Mouse (Mus musculus): ENCODE measurements around the gene Ccl17. TPM values are rescaled to one million over a fixed set of nuclear protein-coding genes. Genes with fewer than 3 reads are reported as not detected.

The Ccl17 gene
- total RNA-seq (2021): not detected
- long read RNA-seq, experiment 1: 0 reads
- long read RNA-seq, experiment 2: 0 reads

DNA sequence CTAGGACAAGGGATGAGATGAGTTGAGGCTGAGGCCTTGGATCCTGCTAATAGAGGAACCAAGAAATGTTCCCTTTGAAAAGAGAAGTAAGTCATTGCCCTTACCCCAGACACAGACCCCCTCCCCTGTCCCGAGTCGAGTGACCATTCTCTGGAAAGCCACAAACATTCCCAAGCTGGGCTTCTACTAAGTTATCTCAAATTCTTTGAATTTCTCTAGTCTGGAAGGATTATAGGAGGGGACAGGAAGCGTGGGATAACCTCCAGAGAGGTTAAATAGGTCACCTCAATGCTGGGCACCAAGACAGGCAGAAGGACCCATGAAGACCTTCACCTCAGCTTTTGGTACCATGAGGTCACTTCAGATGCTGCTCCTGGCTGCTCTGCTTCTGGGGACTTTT, at the start of gene Ccl17:
Ccl17 (plus strand) TSS at position 301 of the 400 bp plus-strand sequence.
- no peak for DNase-seq
- TF ChIP-seq CTCF (IDR thresholded peaks at IDR 0.05): no peak
- intact Hi-C loops (cut with DNase I): loop anchor here (5.0 kb wide), 2 partner anchors 218 to 283 kb away; no protein-coding TSS in a partner anchor
- no peak within 1 kb of the TSS for H3K4me3 ChIP-seq
- H3K27ac ChIP-seq: no peak within 1 kb of the TSS

DNA sequence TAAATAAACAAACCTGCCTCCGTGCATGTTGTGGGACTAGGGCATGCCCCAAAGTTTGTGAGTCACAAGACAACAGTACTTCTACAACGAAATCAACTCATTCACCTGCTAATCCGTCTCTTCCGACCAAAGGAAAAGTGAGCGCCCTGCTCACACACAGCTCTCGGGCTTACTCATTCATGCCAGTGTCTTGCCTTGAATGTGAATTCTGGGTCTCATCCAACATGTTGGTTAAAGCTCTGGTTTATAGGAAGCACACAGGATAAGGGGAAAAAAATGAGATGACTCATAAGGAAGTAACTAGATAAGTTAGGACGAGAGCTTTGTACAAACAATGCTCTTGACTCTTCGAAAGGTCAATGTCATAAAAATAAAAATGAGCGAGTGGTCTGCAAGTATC, 43.2 kb upstream of the Ccl17 start:
- no peak for TF ChIP-seq CTCF (IDR thresholded peaks at IDR 0.05)
- intact Hi-C loops (cut with DNase I): no loop called here

DNA sequence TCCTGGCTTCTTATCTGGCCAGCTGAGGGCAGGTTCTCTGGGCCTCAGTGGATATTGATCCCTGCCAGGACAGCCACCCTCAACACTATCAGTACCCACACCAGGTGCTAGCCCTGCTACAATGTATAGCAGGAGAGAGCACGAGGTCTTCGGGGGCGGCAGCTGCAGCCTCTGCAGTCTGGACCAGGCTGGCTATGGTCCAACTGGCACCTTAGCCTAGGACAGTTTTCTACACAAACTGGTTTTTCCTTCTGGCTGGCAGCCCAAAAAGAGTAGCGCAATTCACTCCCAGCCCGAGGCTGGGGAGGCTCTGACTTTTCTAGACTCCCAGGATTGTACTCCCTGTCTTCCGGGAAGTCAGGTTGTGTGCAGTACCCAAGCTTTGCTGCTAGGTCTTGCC, 39.3 kb upstream of the Ccl17 start:
- no peak for TF ChIP-seq CTCF (IDR thresholded peaks at IDR 0.05)
- no peak overlapping the region for H3K27ac ChIP-seq
- no peak for DNase-seq
- intact Hi-C loops (cut with DNase I): no loop called here
- H3K4me3 ChIP-seq: no peak overlapping the region

More for the DNA sequence above, 43.2 kb upstream of the Ccl17 start:
- Histone ChIP-seq H3K4me3 (no peak overlapping the region), H3K27ac (no peak overlapping the region)
- no peak for DNase-seq

DNA sequence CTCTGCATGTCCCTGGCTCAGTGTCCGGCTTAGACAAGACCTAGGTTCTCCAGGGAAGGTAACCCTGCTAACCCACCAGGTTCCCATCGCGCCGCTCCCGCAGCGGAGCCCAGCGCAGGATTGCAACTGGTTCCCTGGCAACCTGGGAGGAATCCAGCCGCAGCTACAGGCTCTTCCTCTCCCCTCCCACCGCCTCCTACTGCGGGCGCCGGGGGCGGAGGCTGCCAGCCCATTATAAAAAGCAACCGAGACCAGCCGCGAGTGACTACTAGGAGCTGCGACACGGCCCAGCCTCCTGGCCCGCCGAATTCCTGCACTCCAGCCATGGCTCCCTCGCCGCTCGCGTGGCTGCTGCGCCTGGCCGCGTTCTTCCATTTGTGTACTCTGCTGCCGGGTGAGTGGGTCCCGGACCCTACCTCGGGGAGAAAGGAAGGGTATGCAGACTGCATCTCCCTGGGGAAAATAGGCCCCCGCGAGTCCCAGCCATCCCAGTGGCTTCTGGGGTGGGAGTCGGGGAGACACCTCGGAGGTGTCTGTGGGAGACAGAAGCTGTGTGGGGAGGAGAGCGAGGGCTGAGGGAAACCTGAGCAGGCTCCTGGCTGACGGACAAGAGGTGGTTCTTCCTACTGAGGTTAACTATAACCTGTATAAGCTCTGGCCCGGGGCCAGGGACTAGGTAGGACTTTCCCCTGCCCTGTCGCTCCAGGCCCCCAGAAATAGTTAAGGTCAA, 38.1 kb upstream of the Ccl17 start, which contains the start of gene Cx3cl1:
Cx3cl1 (plus strand) TSS at position 69 of the 730 bp plus-strand sequence.
- Histone ChIP-seq H3K27ac (peak within 1 kb of the TSS; percentile 76), H3K4me3 (peak within 1 kb of the TSS; percentile 81)
- DNase-seq: peak; percentile 79
- intact Hi-C loops (cut with DNase I): no loop called here
- TF ChIP-seq CTCF (IDR thresholded peaks at IDR 0.05): no peak

DNA sequence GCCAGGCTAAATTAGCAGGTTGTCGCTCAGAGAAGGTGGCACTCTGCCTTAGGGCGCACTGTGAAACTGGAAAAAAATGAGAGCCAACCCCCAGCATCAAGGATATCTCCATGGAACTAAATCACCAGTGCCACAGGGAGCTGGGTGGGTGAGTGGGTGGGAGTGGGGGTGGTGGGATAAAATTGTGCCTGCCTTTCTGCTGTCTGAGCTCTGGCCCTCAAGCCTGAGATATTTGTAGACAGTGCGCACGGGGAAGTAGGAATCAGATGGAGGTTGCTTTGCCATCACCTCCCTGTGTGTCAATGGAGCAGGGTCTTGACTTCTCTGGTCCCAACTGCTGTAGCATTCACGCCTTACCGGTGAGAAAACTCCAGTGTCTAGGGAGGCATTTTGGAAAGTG, 37.2 kb upstream of the Ccl17 start:
- Histone ChIP-seq H3K27ac (no peak overlapping the region), H3K4me3 (peak overlapping the region; percentile 81)
- TF ChIP-seq CTCF (IDR thresholded peaks at IDR 0.05): no peak
- intact Hi-C loops (cut with DNase I): no loop called here
- no peak for DNase-seq

DNA sequence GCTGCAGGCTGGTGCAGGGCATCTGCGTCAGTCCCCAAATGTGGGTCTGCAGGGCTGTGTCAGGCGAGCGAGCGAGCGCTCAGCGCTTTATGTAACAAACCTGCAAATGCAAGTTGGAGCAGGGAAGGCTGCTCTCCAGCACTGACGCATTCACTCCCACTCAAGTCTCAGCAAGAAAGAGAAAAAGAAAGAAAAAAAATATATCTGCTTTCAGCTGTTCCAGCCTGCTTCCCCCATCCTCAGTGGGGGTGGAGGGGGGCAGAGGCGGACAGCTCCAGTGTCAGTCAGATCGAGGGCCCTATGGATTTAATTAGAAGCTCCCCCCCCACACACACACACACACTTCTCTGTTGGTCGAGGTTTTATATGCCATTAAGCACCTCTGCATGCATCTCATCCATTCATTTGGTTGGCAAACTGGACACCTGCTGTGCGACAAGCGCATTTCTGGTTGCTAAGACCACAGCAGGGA, 36.5 kb upstream of the Ccl17 start:
- H3K4me3 ChIP-seq: no peak overlapping the region
- no peak overlapping the region for H3K27ac ChIP-seq
- TF ChIP-seq CTCF (IDR thresholded peaks at IDR 0.05): no peak
- no peak for DNase-seq
- intact Hi-C loops (cut with DNase I): no loop called here

DNA sequence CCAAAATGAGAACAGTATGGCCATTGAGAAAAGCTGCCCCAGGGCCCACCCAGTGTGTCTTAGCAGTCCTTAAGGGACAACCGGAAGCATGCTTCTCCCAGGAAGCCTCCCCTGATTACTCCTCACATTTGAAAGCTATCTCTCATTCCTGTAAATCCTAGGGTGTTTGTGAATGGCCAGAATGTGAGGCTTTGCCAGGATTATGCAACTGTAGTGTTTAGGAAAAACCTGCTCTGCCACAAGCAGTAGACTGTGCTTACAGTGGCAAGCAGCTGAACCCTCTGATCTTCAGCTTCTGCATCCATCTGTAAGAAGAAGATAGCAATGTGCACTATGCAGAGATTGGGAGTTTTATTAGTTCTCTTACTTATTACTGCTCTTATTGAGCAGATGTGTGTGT, 35.7 kb upstream of the Ccl17 start:
- DNase-seq: no peak
- H3K27ac ChIP-seq: no peak overlapping the region
- no peak for TF ChIP-seq CTCF (IDR thresholded peaks at IDR 0.05)
- intact Hi-C loops (cut with DNase I): no loop called here
- no peak overlapping the region for H3K4me3 ChIP-seq

DNA sequence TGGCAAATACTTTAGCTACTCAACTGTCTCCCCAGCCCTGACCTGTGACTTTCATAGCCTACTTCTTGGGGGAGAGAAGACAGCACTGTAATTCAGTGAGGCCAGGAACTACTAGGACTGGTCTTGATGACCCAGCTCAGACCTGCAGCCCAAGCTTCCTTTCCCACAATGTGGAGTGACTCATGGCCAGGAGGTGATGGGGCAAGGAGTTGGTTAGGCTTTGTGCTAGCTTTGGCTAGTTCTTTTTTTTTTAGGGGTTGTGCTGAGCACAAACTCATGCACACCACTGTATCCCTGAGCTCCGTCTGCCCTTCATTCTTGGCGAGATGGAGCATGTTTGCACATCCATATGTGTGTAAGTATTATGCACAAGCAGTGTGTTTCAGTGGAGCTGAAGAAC, 33.9 kb upstream of the Ccl17 start:
- Histone ChIP-seq H3K4me3 (no peak overlapping the region), H3K27ac (no peak overlapping the region)
- TF ChIP-seq CTCF (IDR thresholded peaks at IDR 0.05): no peak
- intact Hi-C loops (cut with DNase I): no loop called here
- no peak for DNase-seq

DNA sequence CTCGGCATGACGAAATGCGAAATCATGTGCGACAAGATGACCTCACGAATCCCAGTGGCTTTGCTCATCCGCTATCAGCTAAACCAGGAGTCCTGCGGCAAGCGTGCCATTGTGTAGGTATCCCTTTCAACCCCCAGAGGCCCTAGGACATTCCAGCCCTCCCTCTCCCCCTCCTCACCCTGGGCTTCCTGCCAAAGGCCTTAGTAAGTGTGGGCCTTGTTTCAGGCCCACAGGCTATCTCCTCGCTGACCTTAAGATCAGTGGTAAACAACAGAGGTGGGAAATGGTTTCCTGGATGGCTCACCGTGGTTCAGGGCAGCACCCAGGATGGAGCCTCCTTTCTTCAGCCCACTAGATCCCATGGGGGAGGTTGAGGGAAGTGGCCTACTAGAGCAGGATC, 32.2 kb upstream of the Ccl17 start:
- H3K27ac ChIP-seq: no peak overlapping the region
- intact Hi-C loops (cut with DNase I): no loop called here
- DNase-seq: no peak
- no peak for TF ChIP-seq CTCF (IDR thresholded peaks at IDR 0.05)
- H3K4me3 ChIP-seq: no peak overlapping the region

DNA sequence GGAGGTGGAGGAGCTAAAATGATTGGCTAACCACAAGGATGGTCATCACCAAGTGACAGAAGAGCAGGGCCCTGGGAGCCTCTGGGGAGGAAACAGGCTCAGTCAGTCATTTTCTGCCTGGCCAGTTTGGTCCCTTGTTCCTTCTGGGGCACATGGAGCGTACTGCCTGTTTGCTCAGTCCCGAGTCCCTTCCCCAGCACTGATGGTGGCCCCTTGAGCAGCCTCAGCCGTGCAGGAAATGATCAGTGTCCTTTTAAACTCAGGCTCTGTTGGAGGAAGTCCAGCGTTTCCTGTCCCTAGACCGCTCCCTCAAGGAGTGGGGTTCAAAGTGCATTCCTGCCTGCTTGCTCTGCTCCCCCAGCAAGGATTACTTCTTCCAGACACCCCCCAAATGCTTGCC, 31.8 kb upstream of the Ccl17 start:
- intact Hi-C loops (cut with DNase I): no loop called here
- no peak overlapping the region for H3K27ac ChIP-seq
- H3K4me3 ChIP-seq: no peak overlapping the region
- no peak for TF ChIP-seq CTCF (IDR thresholded peaks at IDR 0.05)
- DNase-seq: no peak

DNA sequence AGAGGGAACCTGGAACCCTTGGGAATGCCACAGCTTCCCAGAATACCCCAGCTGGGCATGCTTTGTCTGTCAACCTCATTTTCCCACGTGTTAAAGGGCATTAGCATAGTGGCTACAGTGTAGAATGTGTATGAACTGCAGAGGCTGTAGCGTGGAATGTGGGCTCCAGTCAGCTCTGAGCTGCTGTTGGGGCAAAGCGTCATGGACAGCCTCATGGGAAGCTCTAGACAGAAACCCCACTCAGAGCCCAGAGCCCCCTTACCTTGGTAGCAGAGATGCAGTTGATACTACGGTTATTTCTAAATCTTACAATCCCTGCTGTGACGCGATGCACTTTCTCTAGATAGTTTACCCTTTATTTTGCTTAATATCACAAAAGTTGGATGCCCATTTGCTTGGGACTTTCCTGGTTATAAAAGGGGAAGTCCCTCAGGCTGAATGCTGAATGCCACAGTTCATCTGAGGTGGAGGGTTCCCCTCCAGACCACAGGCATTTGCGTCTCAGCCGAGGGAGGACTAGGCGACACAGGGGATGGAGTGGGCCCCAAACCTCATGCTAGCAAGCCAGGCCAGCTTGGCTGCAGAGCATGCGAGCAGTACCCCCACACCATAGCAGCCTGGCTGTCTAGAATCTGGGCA, 31.2 kb upstream of the Ccl17 start:
- H3K27ac ChIP-seq: no peak overlapping the region
- no peak for TF ChIP-seq CTCF (IDR thresholded peaks at IDR 0.05)
- intact Hi-C loops (cut with DNase I): no loop called here

DNA sequence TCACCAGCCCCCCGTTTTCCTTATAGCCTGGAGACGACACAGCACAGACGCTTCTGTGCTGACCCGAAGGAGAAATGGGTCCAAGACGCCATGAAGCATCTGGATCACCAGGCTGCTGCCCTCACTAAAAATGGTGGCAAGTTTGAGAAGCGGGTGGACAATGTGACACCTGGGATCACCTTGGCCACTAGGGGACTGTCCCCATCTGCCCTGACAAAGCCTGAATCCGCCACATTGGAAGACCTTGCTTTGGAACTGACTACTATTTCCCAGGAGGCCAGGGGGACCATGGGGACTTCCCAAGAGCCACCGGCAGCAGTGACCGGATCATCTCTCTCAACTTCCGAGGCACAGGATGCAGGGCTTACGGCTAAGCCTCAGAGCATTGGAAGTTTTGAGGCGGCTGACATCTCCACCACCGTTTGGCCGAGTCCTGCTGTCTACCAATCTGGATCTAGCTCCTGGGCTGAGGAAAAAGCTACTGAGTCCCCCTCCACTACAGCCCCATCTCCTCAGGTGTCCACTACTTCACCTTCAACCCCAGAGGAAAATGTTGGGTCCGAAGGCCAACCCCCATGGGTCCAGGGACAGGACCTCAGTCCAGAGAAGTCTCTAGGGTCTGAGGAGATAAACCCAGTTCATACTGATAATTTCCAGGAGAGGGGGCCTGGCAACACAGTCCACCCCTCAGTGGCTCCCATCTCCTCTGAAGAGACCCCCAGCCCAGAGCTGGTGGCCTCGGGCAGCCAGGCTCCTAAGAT, 30.5 kb upstream of the Ccl17 start:
- H3K27ac ChIP-seq: no peak overlapping the region
- intact Hi-C loops (cut with DNase I): no loop called here
- no peak for TF ChIP-seq CTCF (IDR thresholded peaks at IDR 0.05)
- H3K4me3 ChIP-seq: no peak overlapping the region
- no peak for DNase-seq

More for the DNA sequence above, 31.2 kb upstream of the Ccl17 start:
- no peak overlapping the region for H3K4me3 ChIP-seq
- DNase-seq: no peak
